Mouse (Mus musculus): Measurements from ENCODE around the gene Pcnx3. TPM values are rescaled to one million over a fixed set of nuclear protein-coding genes. Genes with fewer than 3 reads are reported as not detected.
"Not testable (repeated sequence)": the region's sequence is repeated elsewhere in the genome, so short reads cannot be mapped to it uniquely, and the experiment has no call there.

The Pcnx3 gene
- polyA plus RNA-seq, 1 experiment from 2014 or later, result 17.7 TPM

DNA sequence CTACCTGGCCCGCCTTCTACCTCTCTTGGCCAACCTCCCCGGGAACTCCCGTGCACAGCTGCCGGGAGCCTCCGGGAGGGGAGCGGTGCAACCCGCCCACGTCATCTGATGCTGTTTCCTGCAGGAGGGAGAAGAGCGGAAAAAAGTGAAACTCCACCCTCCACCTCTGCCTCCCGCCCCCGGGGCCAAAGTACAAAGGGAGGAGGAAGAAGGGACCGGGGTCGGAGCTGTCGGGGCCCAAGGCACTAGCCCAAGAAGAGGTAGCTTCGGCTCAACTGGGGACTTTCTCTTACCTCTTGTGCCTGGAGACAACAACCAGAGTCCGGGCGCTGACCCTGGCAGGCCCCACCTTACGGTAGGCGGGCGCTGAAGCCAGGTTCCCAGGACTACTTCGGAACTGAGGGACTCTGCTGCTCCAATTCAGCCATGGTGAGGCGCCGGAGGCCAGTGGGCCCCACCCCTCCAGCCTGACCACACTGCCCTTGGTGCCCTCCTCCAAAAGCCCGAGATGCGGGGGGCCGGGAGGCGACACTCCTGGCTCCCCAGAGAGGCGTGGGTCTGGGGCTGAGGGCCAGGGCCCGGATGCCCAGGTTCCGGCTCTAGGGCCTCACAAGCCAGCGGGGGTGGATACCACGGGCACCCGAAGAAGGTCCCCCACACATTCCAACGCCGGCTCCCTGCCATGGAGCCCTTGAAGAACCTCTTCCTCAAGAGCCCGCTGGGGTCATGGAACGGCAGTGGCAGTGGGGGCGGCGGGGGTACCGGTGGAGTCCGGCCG is 1.0 kb upstream of the Pcnx3 start:
- Histone ChIP-seq H3K9ac (peak overlapping the region; percentile 70), H3K27me3 (replicated peaks) (no peaks in the 10 kb centered on the region), H3K4me2 (peak overlapping the region; percentile 99), H3K4me1 (peaks cover 51% of the 10 kb centered on the region), H3K9me3 (no peaks in the 10 kb centered on the region), H3K27ac (peak overlapping the region; percentile 95), H3K36me3 (peaks cover 34% of the 10 kb centered on the region), H3K4me3 (replicated peaks) (peak overlapping the region; percentile 97)
- peak; percentile 77 for ATAC-seq (ENCODE audit: insufficient read depth, low FRiP score, low read depth)
- WGBS, result 4% methylated on average over 42 of the region's 42 CpGs

GRCm38 (mm10) chr19:5689088-5689428 is 350 bp upstream of the Pcnx3 start:
- no peak for ATAC-seq (ENCODE audit: insufficient read depth, low FRiP score, low read depth)
- H3K9ac ChIP-seq, result peak overlapping the region; percentile 70
- peak overlapping the region; percentile 97 for H3K4me3 ChIP-seq (replicated peaks)
- H3K27me3 ChIP-seq (replicated peaks), result no peaks in the 10 kb centered on the region
- peak overlapping the region; percentile 95 for H3K27ac ChIP-seq
- H3K36me3 ChIP-seq, result peaks cover 34% of the 10 kb centered on the region
- WGBS, result under 1% methylated on average over 7 of the region's 7 CpGs
- H3K4me1 ChIP-seq, result peaks cover 49% of the 10 kb centered on the region
- H3K4me2 ChIP-seq, result peak overlapping the region; percentile 99
- no peaks in the 10 kb centered on the region for H3K9me3 ChIP-seq

- peak overlapping the region; percentile 95 for H3K27ac ChIP-seq
- H3K9ac ChIP-seq, result peak overlapping the region; percentile 85
- H3K4me2 ChIP-seq, result peak overlapping the region; percentile 99
- H3K27me3 ChIP-seq (replicated peaks), result no peaks in the 10 kb centered on the region
- H3K36me3 ChIP-seq, result peaks cover 36% of the 10 kb centered on the region
- H3K4me3 ChIP-seq (replicated peaks), result peak overlapping the region; percentile 97
- H3K4me1 ChIP-seq, result peaks cover 38% of the 10 kb centered on the region
- H3K9me3 ChIP-seq, result no peaks in the 10 kb centered on the region
- 21% methylated on average over 9 of the region's 9 CpGs for WGBS
- ATAC-seq (ENCODE audit: insufficient read depth, low FRiP score, low read depth), result no peak
Observed at GRCm38 (mm10) chr19:5687738-5688137, 970 bp downstream of the Pcnx3 start.

- not testable (repeated sequence) for H3K9ac ChIP-seq; H3K27me3 ChIP-seq (replicated peaks); H3K9me3 ChIP-seq; H3K27ac ChIP-seq; H3K4me2 ChIP-seq; ATAC-seq (ENCODE audit: insufficient read depth, low FRiP score, low read depth)
- Histone ChIP-seq H3K4me1 (peaks cover 31% of the 10 kb centered on the region), H3K4me3 (replicated peaks) (peak overlapping the region; percentile 97; the same call in 1 of the 2 replicates), H3K36me3 (peaks cover 40% of the 10 kb centered on the region)
- WGBS, result 91% methylated on average over 12 of the region's 12 CpGs
Observed at GRCm38 (mm10) chr19:5686954-5687353, 1.8 kb downstream of the Pcnx3 start.

- no peak for ATAC-seq (ENCODE audit: insufficient read depth, low FRiP score, low read depth)
- H3K36me3 ChIP-seq, result peaks cover 45% of the 10 kb centered on the region
- no peak overlapping the region for H3K27ac ChIP-seq
- no peaks in the 10 kb centered on the region for H3K9me3 ChIP-seq
- H3K4me3 ChIP-seq (replicated peaks), result no peak overlapping the region
- peaks cover 25% of the 10 kb centered on the region for H3K4me1 ChIP-seq
- H3K9ac ChIP-seq, result no peak overlapping the region
- no peaks in the 10 kb centered on the region for H3K27me3 ChIP-seq (replicated peaks)
- WGBS, result 71% methylated on average over 13 of the region's 13 CpGs
- H3K4me2 ChIP-seq, result no peak overlapping the region
Observed at GRCm38 (mm10) chr19:5686437-5686836, 2.3 kb downstream of the Pcnx3 start.

- Histone ChIP-seq H3K9me3 (no peaks in the 10 kb centered on the region), H3K27me3 (replicated peaks) (no peaks in the 10 kb centered on the region), H3K9ac (no peak overlapping the region), H3K4me2 (no peak overlapping the region), H3K27ac (no peak overlapping the region), H3K4me3 (replicated peaks) (no peak overlapping the region), H3K4me1 (peaks cover 20% of the 10 kb centered on the region), H3K36me3 (peaks cover 46% of the 10 kb centered on the region)
- 91% methylated on average over 11 of the region's 11 CpGs for WGBS
- no peak for ATAC-seq (ENCODE audit: insufficient read depth, low FRiP score, low read depth)
Observed at GRCm38 (mm10) chr19:5685861-5686260, 2.8 kb downstream of the Pcnx3 start.

- H3K27me3 ChIP-seq (replicated peaks), result no peaks in the 10 kb centered on the region
- no peak overlapping the region for H3K4me2 ChIP-seq
- H3K4me1 ChIP-seq, result peaks cover 15% of the 10 kb centered on the region
- H3K27ac ChIP-seq, result no peak overlapping the region
- no peaks in the 10 kb centered on the region for H3K9me3 ChIP-seq
- 95% methylated on average over 19 of the region's 19 CpGs for WGBS
- H3K9ac ChIP-seq, result no peak overlapping the region
- no peak for ATAC-seq (ENCODE audit: insufficient read depth, low FRiP score, low read depth)
- H3K36me3 ChIP-seq, result peaks cover 50% of the 10 kb centered on the region
- H3K4me3 ChIP-seq (replicated peaks), result no peak overlapping the region
Observed at GRCm38 (mm10) chr19:5685431-5685830, 3.3 kb downstream of the Pcnx3 start.

GRCm38 (mm10) chr19:5684985-5685384 is 3.7 kb downstream of the Pcnx3 start:
- H3K27ac ChIP-seq, result no peak overlapping the region
- WGBS, result 94% methylated on average over 13 of the region's 13 CpGs
- no peaks in the 10 kb centered on the region for H3K27me3 ChIP-seq (replicated peaks)
- H3K9ac ChIP-seq, result no peak overlapping the region
- no peaks in the 10 kb centered on the region for H3K9me3 ChIP-seq
- no peak for ATAC-seq (ENCODE audit: insufficient read depth, low FRiP score, low read depth)
- H3K36me3 ChIP-seq, result peaks cover 55% of the 10 kb centered on the region
- no peak overlapping the region for H3K4me3 ChIP-seq (replicated peaks)
- peaks cover 11% of the 10 kb centered on the region for H3K4me1 ChIP-seq
- H3K4me2 ChIP-seq, result no peak overlapping the region

GRCm38 (mm10) chr19:5684236-5684635 is 4.5 kb downstream of the Pcnx3 start:
- Histone ChIP-seq H3K36me3 (peaks cover 62% of the 10 kb centered on the region), H3K9ac (no peak overlapping the region), H3K9me3 (no peaks in the 10 kb centered on the region), H3K27ac (no peak overlapping the region), H3K4me3 (replicated peaks) (no peak overlapping the region), H3K27me3 (replicated peaks) (no peaks in the 10 kb centered on the region), H3K4me1 (peaks cover 11% of the 10 kb centered on the region), H3K4me2 (no peak overlapping the region)
- no peak for ATAC-seq (ENCODE audit: insufficient read depth, low FRiP score, low read depth)
- WGBS, result 93% methylated on average over 12 of the region's 12 CpGs

DNA sequence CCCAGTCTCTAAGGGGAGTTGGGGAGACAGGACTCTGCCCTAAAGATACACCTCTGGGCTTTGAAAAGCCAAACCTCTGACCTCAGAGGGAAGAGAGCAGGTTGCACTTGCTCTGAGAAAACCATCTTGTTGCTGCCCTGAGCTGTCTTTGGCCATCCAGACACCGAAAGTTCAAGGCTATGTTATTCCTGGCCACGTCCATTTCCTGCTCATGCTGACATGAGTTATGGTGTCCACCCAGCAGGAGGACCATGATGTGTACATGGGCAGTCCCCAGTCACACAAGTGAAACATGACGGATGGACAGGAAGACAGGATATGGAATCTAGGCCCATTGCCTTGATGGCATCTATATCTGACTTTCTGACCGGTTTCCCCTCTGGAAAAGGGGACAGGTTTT is 8.3 kb downstream of the Pcnx3 start:
- H3K9me3 ChIP-seq, result no peaks in the 10 kb centered on the region
- peaks cover 76% of the 10 kb centered on the region for H3K36me3 ChIP-seq
- 82% methylated on average over 4 of the region's 4 CpGs for WGBS
- no peak overlapping the region for H3K27ac ChIP-seq
- no peak overlapping the region for H3K4me3 ChIP-seq (replicated peaks)
- no peaks in the 10 kb centered on the region for H3K27me3 ChIP-seq (replicated peaks)
- H3K4me2 ChIP-seq, result no peak overlapping the region
- ATAC-seq (ENCODE audit: insufficient read depth, low FRiP score, low read depth), result no peak
- H3K4me1 ChIP-seq, result no peaks in the 10 kb centered on the region
- H3K9ac ChIP-seq, result no peak overlapping the region

GRCm38 (mm10) chr19:5668372-5668771 is 20.3 kb downstream of the Pcnx3 start:
- H3K4me1 ChIP-seq, result peaks cover 5% of the 10 kb centered on the region
- WGBS, result 84% methylated on average over 4 of the region's 4 CpGs
- no peak overlapping the region for H3K9ac ChIP-seq

DNA sequence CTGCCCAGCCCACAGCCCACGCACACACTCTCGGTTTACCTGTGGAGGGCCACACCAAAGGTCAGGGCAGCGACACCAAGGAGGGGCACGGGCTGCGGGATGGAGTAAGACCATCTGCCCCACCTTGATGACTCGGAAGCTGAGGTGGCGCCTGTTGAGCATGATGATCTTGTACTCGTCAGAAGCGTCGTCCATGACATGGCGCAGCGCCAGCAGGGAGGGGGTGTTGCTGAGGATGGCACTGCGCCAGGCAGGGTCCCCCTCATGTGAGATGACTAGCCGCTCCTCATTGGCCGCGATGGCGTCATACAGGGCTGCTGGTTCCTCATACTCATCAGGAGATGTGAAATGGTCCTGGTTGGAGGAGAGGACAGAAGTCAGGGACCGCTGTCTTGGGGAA is 22.3 kb downstream of the Pcnx3 start:
- Histone ChIP-seq H3K9me3 (no peaks in the 10 kb centered on the region), H3K4me1 (peaks cover 17% of the 10 kb centered on the region), H3K9ac (no peak overlapping the region), H3K27me3 (replicated peaks) (no peaks in the 10 kb centered on the region), H3K36me3 (peaks cover 41% of the 10 kb centered on the region), H3K27ac (no peak overlapping the region), H3K4me2 (no peak overlapping the region), H3K4me3 (replicated peaks) (no peak overlapping the region)
- WGBS, result 94% methylated on average over 18 of the region's 18 CpGs
- no peak for ATAC-seq (ENCODE audit: insufficient read depth, low FRiP score, low read depth)

More at GRCm38 (mm10) chr19:5668372-5668771, 20.3 kb downstream of the Pcnx3 start:
- Histone ChIP-seq H3K36me3 (peaks cover 59% of the 10 kb centered on the region), H3K9me3 (no peaks in the 10 kb centered on the region), H3K27me3 (replicated peaks) (no peaks in the 10 kb centered on the region), H3K4me3 (replicated peaks) (no peak overlapping the region), H3K4me2 (no peak overlapping the region), H3K27ac (no peak overlapping the region)
- ATAC-seq (ENCODE audit: insufficient read depth, low FRiP score, low read depth), result no peak
